Mouse (Mus musculus) liver, embryonic 15.5 days (tissue): Measurements from ENCODE around the gene Ankrd63. TPM values are rescaled to one million over a fixed set of nuclear protein-coding genes. Genes with fewer than 3 reads are reported as not detected.
A peak's percentile ranks its signal among the peaks of the same experiment; 100 is the strongest.

Source experiments
- ATAC-seq: fragments of 200-750 bp; cut with Nextera tagmentation; 2 replicates; pipeline ENCODE4 v1.8.0; 2017; ENCODE audit warnings: moderate number of reproducible peaks, mild to moderate bottlenecking, moderate library complexity; ENCODE audit not compliant: insufficient read depth
- H3K27ac ChIP-seq: fragments of 300-500 bp; sonication (generic); replicated peaks from 2 replicates; pipeline ENCODE4 v1.5.1; 2015; ENCODE audit warnings: mild to moderate bottlenecking, inconsistent platforms
- H3K27me3 ChIP-seq: fragments of 300-500 bp; sonication (generic); 2 replicates; pipeline ENCODE4 v1.6.1; 2015; ENCODE audit warnings: mild to moderate bottlenecking, inconsistent platforms
- H3K36me3 ChIP-seq: fragments of 300-500 bp; sonication (generic); replicated peaks from 2 replicates; pipeline ENCODE4 v1.6.1; 2015; ENCODE audit warnings: moderate library complexity, mild to moderate bottlenecking, inconsistent platforms
- H3K4me1 ChIP-seq: fragments of 300-500 bp; sonication (generic); replicated peaks from 2 replicates; pipeline ENCODE4 v1.6.1; 2015; ENCODE audit warnings: inconsistent platforms
- H3K4me2 ChIP-seq: fragments of 300-500 bp; sonication (generic); 2 replicates; pipeline ENCODE4 v1.6.1; 2015; ENCODE audit warnings: moderate library complexity, mild to moderate bottlenecking, inconsistent platforms
- H3K4me3 ChIP-seq: fragments of 300-500 bp; sonication (generic); replicated peaks from 2 replicates; pipeline ENCODE4 v1.5.1; 2015; ENCODE audit warnings: mild to moderate bottlenecking, inconsistent platforms
- H3K9ac ChIP-seq: fragments of 300-500 bp; sonication (generic); 2 replicates; pipeline ENCODE4 v1.6.1; 2015; ENCODE audit warnings: moderate library complexity, mild to moderate bottlenecking, inconsistent platforms
- H3K9me3 ChIP-seq: fragments of 300-500 bp; sonication (generic); replicated peaks from 2 replicates; pipeline ENCODE4 v1.6.1; 2016; ENCODE audit warnings: inconsistent platforms
- WGBS: fragments of 180-500 bp; shearing (Covaris S2); methylation state at CpG from one replicate; pipeline ENCODE4 v1.1.7; 2015; ENCODE audit warnings: mixed read lengths; ENCODE audit not compliant: insufficient replicate concordance; 5-methylcytosine and 5-hydroxymethylcytosine counted together
- polyA plus RNA-seq: library from polyadenylated mRNA; unstranded; fragments of >200 nt; fragmentation: Nextera tagmentation; extraction: Ambion mirVana; gene quantifications from 2 replicates; pipeline ENCODE4 v1.2.1, GENCODE M21; 2015

Ankrd63 gene
- 0.07 and 0.08 TPM in 2 replicates for polyA plus RNA-seq

- no peaks in the 10 kb centered on the region for H3K36me3 ChIP-seq
- H3K4me2 ChIP-seq = peak within 1 kb of the TSS; percentile 65
- ATAC-seq = no peak
- H3K27ac ChIP-seq = no peak within 1 kb of the TSS
- H3K4me1 ChIP-seq = peaks cover 40% of the 10 kb centered on the region
- H3K9ac ChIP-seq = no peak within 1 kb of the TSS
- no peaks in the 10 kb centered on the region for H3K9me3 ChIP-seq
- H3K4me3 ChIP-seq = peak within 1 kb of the TSS; percentile 50
- H3K27me3 ChIP-seq = peaks cover 100% of the 10 kb centered on the region
- 2% methylated on average over 50 of the region's 50 CpGs for WGBS
Measured at GRCm38 (mm10) chr2:118703913-118704730, at the start of gene Ankrd63. Ankrd63 (minus strand) TSS chr2:118703963.

- peaks cover 52% of the 10 kb centered on the region for H3K4me1 ChIP-seq
- peak overlapping the region; percentile 19; the same call in 1 of the 2 replicates for H3K9ac ChIP-seq
- peak overlapping the region; percentile 49 for H3K4me2 ChIP-seq
- 26% methylated on average over 4 of the region's 4 CpGs for WGBS
- no peaks in the 10 kb centered on the region for H3K9me3 ChIP-seq
- H3K27me3 ChIP-seq = peaks cover 5% of the 10 kb centered on the region; the same call in 1 of the 2 replicates
- peaks cover 21% of the 10 kb centered on the region for H3K36me3 ChIP-seq
- H3K4me3 ChIP-seq = no peak overlapping the region
- ATAC-seq = peak; percentile 78
- peak overlapping the region; percentile 83 for H3K27ac ChIP-seq
Measured at GRCm38 (mm10) chr2:118752792-118753108, 49.0 kb upstream of the Ankrd63 start.

- H3K9ac ChIP-seq = peak overlapping the region; percentile 19
Measured at GRCm38 (mm10) chr2:118751896-118752791, 48.4 kb upstream of the Ankrd63 start.

GRCm38 (mm10) chr2:118750476-118750875 is 46.7 kb upstream of the Ankrd63 start:
- H3K4me2 ChIP-seq = no peak overlapping the region
- H3K27me3 ChIP-seq = 0 out of 2 replicates have a peak, but pooled peaks cover 5% of the 10 kb centered on the region
- ATAC-seq = no peak
- peaks cover 70% of the 10 kb centered on the region for H3K4me1 ChIP-seq
- no peak overlapping the region for H3K9ac ChIP-seq
- peaks cover 21% of the 10 kb centered on the region for H3K36me3 ChIP-seq
- 60% methylated on average over 8 of the region's 8 CpGs for WGBS
- no peaks in the 10 kb centered on the region for H3K9me3 ChIP-seq
- 0 out of 2 replicates have a peak overlapping the region, but pooled peaks have one; percentile 0 for H3K27ac ChIP-seq
- no peak overlapping the region for H3K4me3 ChIP-seq

More at GRCm38 (mm10) chr2:118751896-118752791, 48.4 kb upstream of the Ankrd63 start:
- peak; percentile 51 for ATAC-seq
- Histone ChIP-seq H3K9me3 (no peaks in the 10 kb centered on the region), H3K4me1 (peaks cover 58% of the 10 kb centered on the region), H3K4me3 (no peak overlapping the region), H3K4me2 (peak overlapping the region; percentile 49), H3K36me3 (peaks cover 21% of the 10 kb centered on the region), H3K27me3 (peaks cover 5% of the 10 kb centered on the region; the same call in 1 of the 2 replicates), H3K27ac (peak overlapping the region; percentile 83)
- WGBS = 50% methylated on average over 16 of the region's 16 CpGs

GRCm38 (mm10) chr2:118749341-118749884 is 45.6 kb upstream of the Ankrd63 start:
- Histone ChIP-seq H3K9ac (no peak overlapping the region), H3K36me3 (peaks cover 21% of the 10 kb centered on the region), H3K9me3 (no peaks in the 10 kb centered on the region), H3K4me3 (no peak overlapping the region), H3K27ac (no peak overlapping the region), H3K27me3 (peaks cover 7% of the 10 kb centered on the region), H3K4me1 (peaks cover 81% of the 10 kb centered on the region), H3K4me2 (no peak overlapping the region)
- ATAC-seq = no peak
- WGBS = 69% methylated on average over 10 of the region's 10 CpGs

- WGBS = 33% methylated on average over 10 of the region's 10 CpGs
- no peak for ATAC-seq
- Histone ChIP-seq H3K27ac (peak overlapping the region; percentile 9; the same call in 1 of the 2 replicates), H3K4me1 (peaks cover 76% of the 10 kb centered on the region), H3K9me3 (no peaks in the 10 kb centered on the region), H3K36me3 (peaks cover 21% of the 10 kb centered on the region), H3K4me2 (peak overlapping the region; percentile 100), H3K9ac (peak overlapping the region; percentile 92; the same call in 1 of the 2 replicates), H3K4me3 (peak overlapping the region; percentile 94), H3K27me3 (peaks cover 23% of the 10 kb centered on the region)
Measured at GRCm38 (mm10) chr2:118747301-118747960, 43.7 kb upstream of the Ankrd63 start.

GRCm38 (mm10) chr2:118745915-118746901 is 42.4 kb upstream of the Ankrd63 start:
- H3K36me3 ChIP-seq = peaks cover 21% of the 10 kb centered on the region
- H3K9me3 ChIP-seq = no peaks in the 10 kb centered on the region
- peaks cover 64% of the 10 kb centered on the region for H3K4me1 ChIP-seq
- H3K4me2 ChIP-seq = peak overlapping the region; percentile 100
- WGBS = under 1% methylated on average over 113 of the region's 113 CpGs
- H3K9ac ChIP-seq = peak overlapping the region; percentile 92
- peak overlapping the region; percentile 68 for H3K27ac ChIP-seq
- H3K27me3 ChIP-seq = peaks cover 32% of the 10 kb centered on the region
- ATAC-seq = peak; percentile 51
- peak overlapping the region; percentile 94 for H3K4me3 ChIP-seq

- peaks cover 57% of the 10 kb centered on the region for H3K4me1 ChIP-seq
- 1% methylated on average over 56 of the region's 57 CpGs for WGBS
- H3K9me3 ChIP-seq = no peaks in the 10 kb centered on the region
- H3K4me2 ChIP-seq = peak within 1 kb of the TSS; percentile 100
- peaks cover 21% of the 10 kb centered on the region for H3K36me3 ChIP-seq
- H3K4me3 ChIP-seq = peak within 1 kb of the TSS; percentile 94
- peak; percentile 86 for ATAC-seq
- peak within 1 kb of the TSS; percentile 68 for H3K27ac ChIP-seq
- peak within 1 kb of the TSS; percentile 92 for H3K9ac ChIP-seq
- peaks cover 36% of the 10 kb centered on the region for H3K27me3 ChIP-seq
Measured at GRCm38 (mm10) chr2:118745232-118745884, 41.6 kb upstream of the Ankrd63 start, which contains the start of gene Inafm2. Inafm2 (plus strand) TSS chr2:118745758.

- H3K4me3 ChIP-seq = peak overlapping the region; percentile 94
- peaks cover 51% of the 10 kb centered on the region for H3K4me1 ChIP-seq
- H3K9me3 ChIP-seq = no peaks in the 10 kb centered on the region
- H3K27ac ChIP-seq = no peak overlapping the region
- H3K9ac ChIP-seq = peak overlapping the region; percentile 92; the same call in 1 of the 2 replicates
- H3K36me3 ChIP-seq = peaks cover 18% of the 10 kb centered on the region
- H3K4me2 ChIP-seq = peak overlapping the region; percentile 100
- no peak for ATAC-seq
- 13% methylated on average over 7 of the region's 7 CpGs for WGBS
- H3K27me3 ChIP-seq = peaks cover 39% of the 10 kb centered on the region
Measured at GRCm38 (mm10) chr2:118744621-118745020, 40.9 kb upstream of the Ankrd63 start.
